Mouse (Mus musculus): Measurements from ENCODE around the gene Cyth2. TPM values are rescaled to one million over a fixed set of nuclear protein-coding genes. Genes with fewer than 3 reads are reported as not detected.

Gene Cyth2
- polyA plus RNA-seq, 1 experiment: 167 TPM

DNA sequence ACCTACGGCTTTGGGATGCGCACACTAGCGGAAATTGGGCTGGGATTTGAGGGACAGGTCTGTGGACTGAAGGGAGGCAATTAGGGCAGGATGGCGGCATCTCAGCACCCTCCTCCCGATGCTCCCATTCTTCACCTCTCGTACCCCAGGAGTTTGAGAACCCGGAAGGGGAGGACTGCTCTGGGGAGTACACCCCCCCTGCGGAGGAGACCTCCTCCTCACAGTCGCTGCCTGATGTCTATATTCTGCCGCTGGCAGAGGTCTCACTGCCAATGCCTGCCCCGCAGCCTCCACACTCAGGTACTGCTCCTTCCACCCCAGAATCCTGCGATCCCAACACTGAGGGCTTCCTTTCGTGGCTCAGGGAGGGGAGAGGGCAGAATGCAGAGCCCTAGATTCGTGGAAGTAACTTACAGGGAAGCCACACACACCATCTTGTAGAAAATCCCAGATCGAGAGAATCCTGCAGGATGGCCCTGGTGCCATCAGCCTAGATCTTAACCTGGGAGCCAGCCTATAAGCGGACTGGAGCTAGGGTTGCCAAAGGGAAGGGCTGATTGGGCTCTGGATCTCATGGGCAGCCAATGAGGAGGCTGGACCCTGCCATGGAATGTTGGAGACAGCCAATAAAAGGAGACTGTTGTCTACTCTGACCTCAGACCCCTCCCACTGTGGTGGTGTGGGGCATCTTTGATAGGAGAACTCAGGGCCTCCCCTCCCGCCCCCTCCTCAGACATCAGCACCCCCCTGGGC, 27.5 kb downstream of the Cyth2 start:
- peak; percentile 76 to 77 for DNase-seq (ENCODE audit: extremely low spot score in 1 of 2, low spot score in 1 of 2)

- no peak for DNase-seq (ENCODE audit: extremely low spot score in 1 of 2, low spot score in 1 of 2)
Observed at GRCm38 (mm10) chr7:45786136-45786578, 28.2 kb downstream of the Cyth2 start.

GRCm38 (mm10) chr7:45785388-45786135, 28.8 kb downstream of the Cyth2 start:
- no peak for DNase-seq (ENCODE audit: extremely low spot score in 1 of 2, low spot score in 1 of 2)

GRCm38 (mm10) chr7:45784524-45785372, 29.6 kb downstream of the Cyth2 start, which contains the start of gene Sult2b1:
Gene Sult2b1, minus strand, starts transcription at chr7:45784669.
- peak; percentile 92 to 96 for DNase-seq (ENCODE audit: extremely low spot score in 1 of 2, low spot score in 1 of 2)

DNA sequence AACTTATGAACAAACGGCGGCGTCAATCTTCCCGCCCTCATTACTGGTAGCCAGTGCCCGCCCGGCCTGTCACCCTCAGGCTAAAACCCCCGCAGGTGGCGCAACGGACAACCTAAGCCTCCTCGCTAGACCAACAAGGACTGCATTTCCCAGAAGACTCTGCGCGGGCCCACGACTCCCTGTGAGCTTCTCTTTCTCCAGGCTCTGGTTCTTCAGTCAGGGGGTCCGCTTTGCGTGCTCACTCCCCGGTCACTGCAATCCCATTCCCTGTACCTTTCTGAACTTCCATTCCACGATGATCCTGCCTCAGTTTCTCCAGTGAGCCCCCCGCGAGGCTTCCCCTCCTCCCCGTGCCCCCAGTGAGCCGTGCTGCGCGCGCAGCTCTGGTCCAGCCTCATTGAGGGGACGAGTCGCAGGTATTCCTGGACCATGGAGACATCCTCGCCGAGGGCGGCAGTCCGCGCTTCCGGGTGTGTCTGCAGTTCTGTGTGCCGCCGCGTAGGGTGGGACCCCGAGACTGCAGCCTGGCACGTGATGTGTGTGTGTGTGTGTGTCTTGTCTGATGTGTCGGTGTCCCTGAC, 30.8 kb downstream of the Cyth2 start, which contains the start of gene Lmtk3:
Gene Lmtk3 (plus strand): TSS at position 228 of the 581 bp plus-strand sequence.
- DNase-seq (ENCODE audit: extremely low spot score in 1 of 2, low spot score in 1 of 2): peak in 1 of 2 experiments; percentile 83

DNA sequence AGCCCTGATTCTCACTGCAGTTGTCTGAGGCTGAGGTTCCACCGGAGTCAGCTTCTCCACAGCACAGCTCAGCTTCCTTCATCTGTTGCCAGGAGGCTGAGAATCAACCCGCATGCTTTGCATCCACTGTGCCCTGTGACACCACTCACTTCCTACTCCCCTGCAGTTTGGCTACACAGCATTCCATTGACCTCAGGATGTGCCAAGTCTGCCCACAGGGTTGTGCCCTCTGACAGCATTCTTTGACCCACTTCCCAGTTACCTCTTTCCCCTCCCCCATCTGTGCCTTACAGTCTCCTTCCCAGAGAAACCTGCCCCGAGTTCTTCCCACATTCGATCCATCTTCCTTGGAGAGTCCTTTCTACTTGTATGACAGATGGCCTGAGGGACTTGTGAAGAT, 32.1 kb downstream of the Cyth2 start:
- DNase-seq (ENCODE audit: extremely low spot score in 1 of 2, low spot score in 1 of 2): no peak

DNA sequence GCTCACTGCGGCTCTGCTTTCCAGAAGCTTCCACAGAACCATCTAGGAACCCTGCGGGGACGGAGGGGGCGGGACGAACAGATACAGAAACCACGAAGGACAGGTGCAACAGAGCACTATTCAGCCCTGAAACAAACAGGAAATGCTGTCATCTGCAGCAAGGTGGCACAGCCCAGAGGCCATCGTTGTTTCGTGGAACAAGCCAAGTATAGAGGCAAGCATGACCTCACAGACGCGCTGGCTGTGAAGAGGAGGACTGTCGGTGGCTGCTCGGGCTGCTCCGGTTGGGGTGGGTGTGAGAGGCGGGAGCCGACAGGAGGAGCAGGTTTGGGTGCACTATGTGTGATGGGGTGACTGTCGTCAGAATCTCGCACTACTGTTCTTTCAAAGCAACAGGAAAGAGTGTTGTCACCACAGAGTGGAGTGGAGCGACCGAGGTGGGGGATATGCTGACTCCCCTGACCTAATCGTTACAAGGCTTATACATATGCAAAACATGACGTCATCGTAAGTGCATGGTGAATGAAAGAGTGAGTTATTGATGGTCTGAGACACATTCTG, 35.2 kb downstream of the Cyth2 start:
- no peak for DNase-seq (ENCODE audit: extremely low spot score in 1 of 2, low spot score in 1 of 2)

DNA sequence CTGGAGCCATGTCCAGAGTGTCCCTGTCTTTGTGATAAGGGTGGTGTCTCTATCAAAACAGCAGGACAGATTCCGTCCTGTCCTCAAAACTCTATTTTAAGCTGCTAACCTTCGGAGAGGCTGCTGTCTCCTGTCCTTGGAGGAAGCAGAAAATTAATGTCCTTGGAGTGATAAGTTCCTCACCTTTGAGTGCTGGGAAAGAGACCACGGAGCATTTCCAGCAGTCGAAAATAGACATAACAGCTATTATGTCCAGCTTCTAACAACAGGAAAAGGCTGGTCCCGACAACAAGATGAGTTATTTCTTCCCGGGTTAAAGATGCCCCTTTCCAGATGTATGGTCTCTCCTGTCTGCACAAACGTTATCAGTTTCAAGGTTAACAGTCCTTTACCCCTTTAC, 39.1 kb downstream of the Cyth2 start:
- no peak for DNase-seq (ENCODE audit: extremely low spot score in 1 of 2, low spot score in 1 of 2)

- DNase-seq (ENCODE audit: extremely low spot score in 1 of 2, low spot score in 1 of 2): no peak
Observed at GRCm38 (mm10) chr7:45771101-45771500, 43.3 kb downstream of the Cyth2 start.

- DNase-seq (ENCODE audit: extremely low spot score in 1 of 2, low spot score in 1 of 2): no peak
Observed at GRCm38 (mm10) chr7:45770427-45771082, 43.8 kb downstream of the Cyth2 start.

DNA sequence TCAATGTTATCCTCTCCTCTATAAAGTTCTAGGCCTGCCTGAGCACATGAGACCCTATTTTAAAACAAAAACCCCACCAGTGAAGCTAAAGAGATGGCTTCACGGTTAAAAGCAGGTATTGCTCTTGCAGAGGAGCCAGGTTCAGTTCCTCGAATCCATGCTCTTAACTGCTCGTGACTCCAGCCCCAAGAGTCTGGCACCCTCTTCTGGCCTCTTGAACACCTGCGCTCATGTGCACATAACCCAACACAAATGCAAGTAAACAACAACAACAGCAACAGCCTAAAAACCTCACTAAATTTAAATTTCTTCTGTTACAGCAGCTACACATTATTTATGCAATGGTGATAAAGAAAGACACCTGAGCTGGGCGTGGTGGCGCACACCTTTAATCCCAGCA, 46.9 kb downstream of the Cyth2 start:
- DNase-seq (ENCODE audit: extremely low spot score in 1 of 2, low spot score in 1 of 2): no peak

- DNase-seq (ENCODE audit: extremely low spot score in 1 of 2, low spot score in 1 of 2): no peak
Observed at GRCm38 (mm10) chr7:45766764-45767163, 47.6 kb downstream of the Cyth2 start.

DNA sequence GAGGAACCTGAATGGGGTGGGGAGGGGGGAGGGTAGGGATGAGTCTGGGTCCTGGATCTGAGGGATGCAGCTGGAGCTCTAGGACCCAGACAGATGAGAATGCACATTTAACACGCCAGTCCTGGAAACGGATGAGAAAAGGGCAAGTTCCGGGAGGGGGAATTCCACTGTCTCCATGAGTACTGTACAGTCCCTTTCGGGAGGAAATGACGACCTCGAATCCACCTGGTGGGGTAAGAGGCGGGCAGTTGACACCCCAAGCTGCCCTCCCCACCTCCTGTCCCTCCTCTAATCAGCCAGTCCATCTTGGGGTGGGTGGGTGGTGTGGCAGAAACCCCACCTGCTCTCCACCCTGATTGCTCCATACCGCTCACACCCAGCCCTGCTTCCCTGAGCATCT, 48.4 kb downstream of the Cyth2 start:
- no peak for DNase-seq (ENCODE audit: extremely low spot score in 1 of 2, low spot score in 1 of 2)

GRCm38 (mm10) chr7:45760151-45760550, 54.2 kb downstream of the Cyth2 start:
- DNase-seq (ENCODE audit: extremely low spot score in 1 of 2, low spot score in 1 of 2): no peak

GRCm38 (mm10) chr7:45759400-45759799, 55.0 kb downstream of the Cyth2 start:
- no peak for DNase-seq (ENCODE audit: extremely low spot score in 1 of 2, low spot score in 1 of 2)

Other genes with a start within 250 kb of the Cyth2 start
- 22.6 and 23.2 TPM in 2 replicates for gene Bcat2, start 244.4 kb downstream of the Cyth2 start, polyA plus RNA-seq (2012; rRNA removed)
- gene Fgf21, start 199.1 kb downstream of the Cyth2 start, polyA plus RNA-seq (2012; rRNA removed): not detected in 2 replicates
- gene Fut1, start 197.3 kb downstream of the Cyth2 start, polyA plus RNA-seq (2012; rRNA removed): 0.08 TPM in 2 replicates
- 0.08 and 0.10 TPM in 2 replicates for gene Izumo1, start 192.8 kb downstream of the Cyth2 start, polyA plus RNA-seq (2012; rRNA removed)
- gene Rasip1, start 187.1 kb downstream of the Cyth2 start, polyA plus RNA-seq (2012; rRNA removed): 7.2 and 7.3 TPM in 2 replicates
- gene Mamstr, start 174.6 kb downstream of the Cyth2 start, polyA plus RNA-seq (2012; rRNA removed): 5.9 and 6.6 TPM in 2 replicates
- 0.13 and 0.16 TPM in 2 replicates for gene Fut2, start 148.2 kb downstream of the Cyth2 start, polyA plus RNA-seq (2012; rRNA removed)
- 1.7 and 4.7 TPM in 2 replicates for gene Ntn5, start 130.6 kb downstream of the Cyth2 start, polyA plus RNA-seq (2012; rRNA removed)
- 1.4 TPM in 2 replicates for gene Sec1, start 120.2 kb downstream of the Cyth2 start, polyA plus RNA-seq (2012; rRNA removed)
- gene Car11, start 114.7 kb downstream of the Cyth2 start, polyA plus RNA-seq (2012; rRNA removed): 283 and 318 TPM in 2 replicates
- 208 and 221 TPM in 2 replicates for gene Dbp, start 109.5 kb downstream of the Cyth2 start, polyA plus RNA-seq (2012; rRNA removed)
- gene Rpl18, start 99.1 kb downstream of the Cyth2 start, polyA plus RNA-seq (2012; rRNA removed): 280 and 304 TPM in 2 replicates
- gene Sphk2, start 96.6 kb downstream of the Cyth2 start, polyA plus RNA-seq (2012; rRNA removed): 22.4 and 23.3 TPM in 2 replicates
- gene Fam83e, start 93.4 kb downstream of the Cyth2 start, polyA plus RNA-seq (2012; rRNA removed): 0.18 and 0.21 TPM in 2 replicates
- gene Spaca4, start 88.8 kb downstream of the Cyth2 start, polyA plus RNA-seq (2012; rRNA removed): not detected in 2 replicates
- 170 and 198 TPM in 2 replicates for gene Lmtk3, start 30.8 kb downstream of the Cyth2 start, polyA plus RNA-seq (2012; rRNA removed)
- gene Sult2b1, start 29.9 kb downstream of the Cyth2 start, polyA plus RNA-seq (2012; rRNA removed): 15.2 and 17.7 TPM in 2 replicates
- gene Kcnj14, start 10.2 kb upstream of the Cyth2 start, polyA plus RNA-seq (2012; rRNA removed): 2.1 and 2.6 TPM in 2 replicates
- gene Grwd1, start 16.4 kb upstream of the Cyth2 start, polyA plus RNA-seq (2012; rRNA removed): 17.9 TPM in 2 replicates
- gene Kdelr1, start 58.2 kb upstream of the Cyth2 start, polyA plus RNA-seq (2012; rRNA removed): 95.1 and 121 TPM in 2 replicates
- gene Grin2d, start 63.8 kb upstream of the Cyth2 start, polyA plus RNA-seq (2012; rRNA removed): 15.5 and 17.7 TPM in 2 replicates
- gene Syngr4, start 82.1 kb upstream of the Cyth2 start, polyA plus RNA-seq (2012; rRNA removed): 0.15 TPM in 1 of 2 replicates, not detected in the other
- 32.5 and 33.6 TPM in 2 replicates for gene Tmem143, start 82.4 kb upstream of the Cyth2 start, polyA plus RNA-seq (2012; rRNA removed)
- gene Emp3, start 106.8 kb upstream of the Cyth2 start, polyA plus RNA-seq (2012; rRNA removed): 15.1 and 15.2 TPM in 2 replicates
- gene Ccdc114, start 109.5 kb upstream of the Cyth2 start, polyA plus RNA-seq (2012; rRNA removed): 5.1 and 5.3 TPM in 2 replicates
- gene Abcc6, start 215.7 kb upstream of the Cyth2 start, polyA plus RNA-seq (2012; rRNA removed): 2.4 and 3.8 TPM in 2 replicates
- 68.3 and 74.8 TPM in 2 replicates for gene Nomo1, start 219.1 kb upstream of the Cyth2 start, polyA plus RNA-seq (2012; rRNA removed)